Mouse (Mus musculus) olfactory bulb, adult 2 months (tissue): ENCODE data around the gene Rsph1.

Experiments
- CTCF ChIP-seq: fragments of 200-500 bp; IDR thresholded peaks from 2 replicates; pipeline ENCODE4 v1.5.1; 2012; ENCODE audit warnings: low read depth, mild to moderate bottlenecking, low read length, moderate library complexity; ENCODE audit not compliant: insufficient read depth
- POLR2A ChIP-seq: fragments of 200-500 bp; IDR thresholded peaks from 2 replicates; pipeline ENCODE4 v1.6.1; 2012; ENCODE audit warnings: mild to moderate bottlenecking, low read depth, low read length, moderate library complexity; ENCODE audit not compliant: insufficient read depth

GRCm38 (mm10) chr17:31210299-31210698, 66.9 kb downstream of the Rsph1 start:
- TF ChIP-seq CTCF (no peak), POLR2A (no peak)
